Mouse (Mus musculus): Measurements from ENCODE around the gene Zfp523. TPM values are rescaled to one million over a fixed set of nuclear protein-coding genes. Genes with fewer than 3 reads are reported as not detected.

Gene Zfp523
- polyA plus RNA-seq, 1 experiment from 2014 or later: 40.3 TPM

DNA sequence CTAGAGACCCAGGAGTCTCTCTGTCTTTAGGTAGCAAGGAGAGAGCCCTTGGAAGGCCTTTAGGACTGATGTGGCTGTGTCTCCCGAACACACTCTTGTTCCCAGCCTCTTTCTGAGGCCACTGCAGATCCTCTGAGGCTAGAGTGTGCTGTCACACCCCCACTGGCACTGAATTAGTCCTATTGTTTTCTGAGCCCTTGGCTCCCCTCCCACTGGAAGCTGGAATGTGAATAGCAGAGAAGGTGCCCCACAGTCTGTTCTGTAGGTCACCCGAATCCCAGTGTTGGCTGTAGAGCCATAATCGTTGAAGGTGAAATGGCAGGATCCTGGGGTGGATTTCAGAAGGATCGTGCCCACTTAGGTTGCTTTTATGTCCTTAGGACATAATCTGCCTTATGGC, 3.4 kb downstream of the Zfp523 start:
- peaks cover 19% of the 10 kb centered on the region for H3K4me1 ChIP-seq (replicated peaks; ENCODE audit: control insufficient read depth, insufficient read depth, low read length)
- no peak overlapping the region for H3K4me2 ChIP-seq (ENCODE audit: low read length)
- no peak overlapping the region for H3K27ac ChIP-seq (ENCODE audit: low read length)
- H3K9me3 ChIP-seq (ENCODE audit: control insufficient read depth, low read length): no peaks in the 10 kb centered on the region
- H3K9ac ChIP-seq (replicated peaks; ENCODE audit: low read depth, low read length): no peak overlapping the region
- H3K36me3 ChIP-seq (ENCODE audit: control insufficient read depth, insufficient read depth): no peaks in the 10 kb centered on the region
- ATAC-seq: no peak
- no peaks in the 10 kb centered on the region for H3K27me3 ChIP-seq (replicated peaks; ENCODE audit: control insufficient read depth, insufficient read depth, low read length)
- WGBS: 44% methylated on average over 4 of the region's 4 CpGs
- no peak overlapping the region for H3K4me3 ChIP-seq (replicated peaks; ENCODE audit: low read length)

DNA sequence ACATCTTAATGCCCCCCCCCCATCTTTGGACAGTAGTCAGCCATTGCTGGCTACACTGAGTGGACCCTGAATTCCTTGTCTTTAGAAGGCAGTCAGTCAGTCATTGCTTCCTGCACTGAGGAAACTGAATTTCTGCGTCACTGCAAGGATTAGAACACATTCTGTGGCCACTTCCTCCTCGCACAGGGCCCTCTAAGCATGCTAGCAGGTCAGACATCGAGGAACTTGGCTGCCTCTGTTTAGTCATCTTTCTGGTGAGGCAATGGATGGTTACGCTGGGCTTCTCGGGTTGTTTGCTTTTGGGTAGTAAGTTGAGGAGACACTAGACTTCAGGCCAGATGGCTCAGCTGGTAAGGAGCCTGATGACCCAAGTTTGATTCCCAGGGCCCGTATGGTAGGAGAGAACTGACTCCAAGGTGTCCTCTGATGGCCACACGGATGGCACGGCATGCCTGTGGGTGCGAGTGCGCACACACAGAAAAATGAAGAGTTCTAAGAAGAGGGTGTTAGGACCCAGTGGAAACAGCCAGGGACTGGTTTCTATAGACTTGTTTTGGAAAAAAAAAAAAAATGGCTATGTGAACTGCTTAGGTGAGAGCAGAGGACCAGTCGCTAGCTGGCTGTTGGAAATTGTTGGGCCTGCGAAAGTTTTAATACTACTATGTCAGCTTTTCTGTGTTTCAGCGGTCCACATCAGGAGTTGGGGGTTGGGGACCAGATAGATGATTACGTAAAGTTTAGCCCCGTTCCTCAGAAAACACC, 4.0 kb downstream of the Zfp523 start:
- H3K36me3 ChIP-seq (ENCODE audit: control insufficient read depth, insufficient read depth): no peaks in the 10 kb centered on the region
- no peak overlapping the region for H3K4me2 ChIP-seq (ENCODE audit: low read length)
- H3K4me1 ChIP-seq (replicated peaks; ENCODE audit: control insufficient read depth, insufficient read depth, low read length): peaks cover 16% of the 10 kb centered on the region
- no peak overlapping the region for H3K9ac ChIP-seq (replicated peaks; ENCODE audit: low read depth, low read length)
- H3K27me3 ChIP-seq (replicated peaks; ENCODE audit: control insufficient read depth, insufficient read depth, low read length): no peaks in the 10 kb centered on the region
- no peak overlapping the region for H3K4me3 ChIP-seq (replicated peaks; ENCODE audit: low read length)
- no peak for ATAC-seq
- WGBS: 85% methylated on average over 15 of the region's 15 CpGs
- H3K27ac ChIP-seq (ENCODE audit: low read length): no peak overlapping the region
- H3K9me3 ChIP-seq (ENCODE audit: control insufficient read depth, low read length): no peaks in the 10 kb centered on the region

DNA sequence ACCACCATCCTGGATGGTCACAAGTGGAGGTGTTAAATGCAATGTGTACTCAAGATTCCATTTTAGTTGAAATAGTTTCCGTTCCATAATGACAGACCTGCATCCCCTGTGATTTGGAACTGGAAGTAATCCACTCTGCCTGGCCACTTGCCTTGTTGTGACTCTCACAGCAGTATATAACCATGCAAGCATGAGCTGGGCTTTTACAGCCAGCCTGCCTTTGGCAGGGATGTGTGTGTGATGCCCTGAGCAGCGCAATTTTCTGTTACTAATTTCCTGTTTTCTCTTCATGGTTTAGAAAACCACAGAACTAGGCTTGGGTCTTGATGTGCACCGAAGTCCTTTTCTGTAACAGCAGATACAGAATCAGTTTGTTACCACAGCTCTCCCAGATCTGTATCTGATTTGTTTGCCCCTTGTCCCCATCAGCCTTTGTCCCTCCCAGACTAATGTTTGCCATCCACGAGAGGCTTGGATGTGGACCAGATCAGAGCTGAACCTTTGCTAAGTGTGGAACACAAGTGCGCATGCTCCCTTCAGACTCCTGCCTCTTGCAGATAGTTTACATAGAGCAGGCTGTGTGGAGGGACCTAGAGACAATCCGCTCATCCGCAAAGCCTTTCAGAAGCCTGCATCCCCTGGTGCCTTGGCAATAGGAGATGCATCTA, 8.2 kb downstream of the Zfp523 start:
- Histone ChIP-seq H3K9ac (replicated peaks; ENCODE audit: low read depth, low read length) (no peak overlapping the region), H3K27ac (ENCODE audit: low read length) (no peak overlapping the region), H3K36me3 (ENCODE audit: control insufficient read depth, insufficient read depth) (no peaks in the 10 kb centered on the region), H3K4me2 (ENCODE audit: low read length) (no peak overlapping the region), H3K4me3 (replicated peaks; ENCODE audit: low read length) (no peak overlapping the region), H3K27me3 (replicated peaks; ENCODE audit: control insufficient read depth, insufficient read depth, low read length) (no peaks in the 10 kb centered on the region), H3K4me1 (replicated peaks; ENCODE audit: control insufficient read depth, insufficient read depth, low read length) (no peaks in the 10 kb centered on the region), H3K9me3 (ENCODE audit: control insufficient read depth, low read length) (no peaks in the 10 kb centered on the region)
- ATAC-seq: no peak
- WGBS: 79% methylated on average over 7 of the region's 7 CpGs

DNA sequence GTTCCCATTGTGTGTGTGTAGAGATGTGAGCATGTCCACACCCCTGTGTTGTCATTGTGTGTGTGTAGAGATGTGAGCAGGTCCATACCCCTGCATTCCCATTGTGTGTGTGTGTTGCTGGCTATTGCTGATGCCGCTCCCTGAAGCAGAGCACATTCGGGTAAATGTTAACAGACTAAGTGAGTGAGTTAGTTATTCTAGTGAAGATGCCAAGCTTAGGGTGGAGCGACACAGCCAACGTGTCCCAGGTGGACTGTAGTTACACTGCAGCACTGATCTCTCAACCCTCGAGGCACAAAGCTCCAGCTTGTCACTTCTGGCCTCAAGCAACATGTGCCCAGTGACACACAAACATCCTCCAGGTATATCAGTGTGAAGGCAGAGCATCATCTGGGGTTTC, 11.4 kb downstream of the Zfp523 start:
- no peak for ATAC-seq
- Histone ChIP-seq H3K9ac (replicated peaks; ENCODE audit: low read depth, low read length) (no peak overlapping the region), H3K27ac (ENCODE audit: low read length) (no peak overlapping the region), H3K27me3 (replicated peaks; ENCODE audit: control insufficient read depth, insufficient read depth, low read length) (no peaks in the 10 kb centered on the region), H3K4me3 (replicated peaks; ENCODE audit: low read length) (no peak overlapping the region), H3K4me1 (replicated peaks; ENCODE audit: control insufficient read depth, insufficient read depth, low read length) (no peaks in the 10 kb centered on the region), H3K36me3 (ENCODE audit: control insufficient read depth, insufficient read depth) (peaks cover 4% of the 10 kb centered on the region; the same call in 1 of the 2 replicates), H3K9me3 (ENCODE audit: control insufficient read depth, low read length) (no peaks in the 10 kb centered on the region), H3K4me2 (ENCODE audit: low read length) (no peak overlapping the region)
- WGBS: 90% methylated on average over 5 of the region's 5 CpGs

DNA sequence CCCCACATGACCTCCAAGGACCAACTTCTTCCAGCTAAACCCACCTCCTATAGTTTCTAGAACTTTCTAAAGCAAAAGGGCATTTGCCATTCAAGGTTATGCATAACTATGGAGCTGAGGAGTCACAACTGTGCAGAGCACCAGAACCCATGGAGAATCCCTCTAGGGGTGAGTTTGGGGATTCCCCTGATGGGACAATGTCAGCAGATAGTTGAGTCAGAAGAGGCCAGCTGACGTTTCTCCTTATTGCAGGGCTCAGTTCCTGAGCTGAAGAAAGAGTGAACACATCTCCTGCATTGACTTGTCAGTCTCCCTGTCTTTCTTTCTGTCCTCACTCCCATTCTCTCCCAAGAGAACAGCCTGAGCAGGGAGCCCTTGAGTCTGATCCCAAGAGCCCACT, 15.8 kb downstream of the Zfp523 start:
- peaks cover 12% of the 10 kb centered on the region; the same call in 1 of the 2 replicates for H3K36me3 ChIP-seq (ENCODE audit: control insufficient read depth, insufficient read depth)
- no peak overlapping the region for H3K4me3 ChIP-seq (replicated peaks; ENCODE audit: low read length)
- WGBS: 79% methylated on average over 1 of the region's 1 CpGs
- H3K4me1 ChIP-seq (replicated peaks; ENCODE audit: control insufficient read depth, insufficient read depth, low read length): no peaks in the 10 kb centered on the region
- no peaks in the 10 kb centered on the region for H3K27me3 ChIP-seq (replicated peaks; ENCODE audit: control insufficient read depth, insufficient read depth, low read length)
- no peak overlapping the region for H3K27ac ChIP-seq (ENCODE audit: low read length)
- H3K9me3 ChIP-seq (ENCODE audit: control insufficient read depth, low read length): no peaks in the 10 kb centered on the region
- H3K9ac ChIP-seq (replicated peaks; ENCODE audit: low read depth, low read length): no peak overlapping the region
- no peak overlapping the region for H3K4me2 ChIP-seq (ENCODE audit: low read length)
- ATAC-seq: no peak

DNA sequence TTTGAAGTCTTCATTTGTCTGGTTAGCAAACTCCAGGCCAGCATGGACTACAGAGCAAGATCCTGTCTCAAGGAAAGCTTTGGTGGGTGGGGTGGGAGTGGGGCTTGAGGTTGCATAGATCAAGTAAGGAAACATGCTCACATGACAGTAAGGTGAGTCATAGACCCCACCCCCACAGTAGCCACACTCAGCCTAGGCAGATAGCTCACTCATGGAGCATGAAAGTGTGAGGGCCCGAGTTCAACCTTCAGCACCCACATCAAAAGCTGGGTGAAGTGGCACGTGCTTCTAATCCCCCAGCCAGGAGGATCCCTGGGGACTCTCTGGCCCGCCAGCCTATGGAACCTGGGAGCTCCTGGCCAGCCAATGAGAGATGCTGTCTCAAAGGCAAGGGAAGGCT, 16.6 kb downstream of the Zfp523 start:
- Histone ChIP-seq H3K4me3 (replicated peaks; ENCODE audit: low read length) (no peak overlapping the region), H3K4me1 (replicated peaks; ENCODE audit: control insufficient read depth, insufficient read depth, low read length) (no peaks in the 10 kb centered on the region), H3K4me2 (ENCODE audit: low read length) (no peak overlapping the region), H3K36me3 (ENCODE audit: control insufficient read depth, insufficient read depth) (peaks cover 17% of the 10 kb centered on the region), H3K27ac (ENCODE audit: low read length) (no peak overlapping the region), H3K9me3 (ENCODE audit: control insufficient read depth, low read length) (no peaks in the 10 kb centered on the region), H3K27me3 (replicated peaks; ENCODE audit: control insufficient read depth, insufficient read depth, low read length) (no peaks in the 10 kb centered on the region), H3K9ac (replicated peaks; ENCODE audit: low read depth, low read length) (no peak overlapping the region)
- 92% methylated on average over 3 of the region's 3 CpGs for WGBS
- ATAC-seq: no peak

DNA sequence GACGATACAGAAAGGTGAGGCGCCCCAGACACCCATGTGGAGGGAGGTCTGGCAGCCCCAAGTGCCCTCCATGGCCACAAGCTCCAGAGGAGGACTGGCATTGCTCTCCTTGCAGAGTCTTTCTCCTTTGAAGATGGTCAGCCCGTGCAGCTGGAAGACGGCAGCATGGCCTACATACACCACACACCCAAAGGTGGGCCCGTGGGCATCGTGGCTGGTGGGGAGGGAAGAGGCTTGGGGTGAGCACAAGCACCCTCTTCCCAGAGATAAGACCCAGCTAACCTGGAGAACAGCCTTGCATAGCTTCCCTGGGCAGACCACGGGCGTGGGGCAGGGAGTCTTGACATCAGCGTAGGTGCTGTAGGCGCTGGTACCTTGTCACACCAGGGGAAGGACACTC, 18.1 kb downstream of the Zfp523 start:
- H3K9me3 ChIP-seq (ENCODE audit: control insufficient read depth, low read length): no peaks in the 10 kb centered on the region
- ATAC-seq: no peak
- H3K36me3 ChIP-seq (ENCODE audit: control insufficient read depth, insufficient read depth): peaks cover 17% of the 10 kb centered on the region
- no peaks in the 10 kb centered on the region for H3K27me3 ChIP-seq (replicated peaks; ENCODE audit: control insufficient read depth, insufficient read depth, low read length)
- 93% methylated on average over 10 of the region's 10 CpGs for WGBS
- no peak overlapping the region for H3K27ac ChIP-seq (ENCODE audit: low read length)
- no peaks in the 10 kb centered on the region for H3K4me1 ChIP-seq (replicated peaks; ENCODE audit: control insufficient read depth, insufficient read depth, low read length)
- no peak overlapping the region for H3K4me3 ChIP-seq (replicated peaks; ENCODE audit: low read length)
- no peak overlapping the region for H3K9ac ChIP-seq (replicated peaks; ENCODE audit: low read depth, low read length)
- no peak overlapping the region for H3K4me2 ChIP-seq (ENCODE audit: low read length)

DNA sequence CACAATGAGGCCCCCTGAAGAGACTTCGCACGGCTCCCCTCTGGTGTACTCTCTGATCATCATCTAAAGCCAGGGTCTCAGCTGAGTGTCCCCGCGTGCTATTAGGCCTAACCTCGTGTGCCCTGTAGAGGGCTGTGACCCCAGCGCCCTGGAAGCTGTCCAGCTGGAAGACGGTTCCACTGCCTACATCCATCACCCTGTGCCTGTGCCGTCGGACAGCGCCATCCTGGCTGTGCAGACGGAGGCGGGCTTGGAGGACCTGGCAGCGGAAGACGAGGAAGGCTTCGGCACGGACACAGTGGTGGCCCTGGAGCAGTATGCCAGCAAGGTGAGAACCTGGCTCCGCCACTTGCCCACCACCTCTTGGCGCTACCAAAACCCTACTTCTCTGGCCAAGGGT, 20.7 kb downstream of the Zfp523 start:
- no peak for ATAC-seq
- no peaks in the 10 kb centered on the region for H3K27me3 ChIP-seq (replicated peaks; ENCODE audit: control insufficient read depth, insufficient read depth, low read length)
- H3K27ac ChIP-seq (ENCODE audit: low read length): no peak overlapping the region
- H3K36me3 ChIP-seq (ENCODE audit: control insufficient read depth, insufficient read depth): peaks cover 20% of the 10 kb centered on the region; the same call in 1 of the 2 replicates
- H3K4me2 ChIP-seq (ENCODE audit: low read length): no peak overlapping the region
- no peaks in the 10 kb centered on the region for H3K4me1 ChIP-seq (replicated peaks; ENCODE audit: control insufficient read depth, insufficient read depth, low read length)
- no peaks in the 10 kb centered on the region for H3K9me3 ChIP-seq (ENCODE audit: control insufficient read depth, low read length)
- H3K4me3 ChIP-seq (replicated peaks; ENCODE audit: low read length): no peak overlapping the region
- WGBS: 76% methylated on average over 18 of the region's 18 CpGs
- H3K9ac ChIP-seq (replicated peaks; ENCODE audit: low read depth, low read length): no peak overlapping the region

DNA sequence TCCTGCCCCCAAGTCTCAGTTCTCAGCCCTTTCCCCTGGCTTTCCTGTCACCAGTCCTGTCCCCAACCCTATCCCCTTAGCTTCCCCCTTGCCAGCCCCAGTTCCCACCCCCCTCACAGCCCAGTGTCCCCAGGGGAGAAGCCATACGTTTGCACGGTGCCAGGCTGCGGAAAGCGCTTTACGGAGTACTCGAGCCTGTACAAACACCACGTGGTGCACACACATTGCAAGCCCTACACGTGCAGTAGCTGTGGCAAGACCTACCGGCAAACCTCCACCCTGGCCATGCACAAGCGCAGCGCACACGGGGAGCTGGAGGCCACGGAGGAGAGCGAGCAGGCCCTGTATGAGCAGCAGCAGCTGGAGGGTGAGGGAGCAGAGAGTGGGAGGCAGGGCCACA, 25.1 kb downstream of the Zfp523 start:
- WGBS: 86% methylated on average over 14 of the region's 14 CpGs
- Histone ChIP-seq H3K27ac (ENCODE audit: low read length) (no peak overlapping the region), H3K27me3 (replicated peaks; ENCODE audit: control insufficient read depth, insufficient read depth, low read length) (no peaks in the 10 kb centered on the region), H3K36me3 (ENCODE audit: control insufficient read depth, insufficient read depth) (peaks cover 17% of the 10 kb centered on the region), H3K9ac (replicated peaks; ENCODE audit: low read depth, low read length) (no peak overlapping the region), H3K4me2 (ENCODE audit: low read length) (no peak overlapping the region), H3K4me3 (replicated peaks; ENCODE audit: low read length) (no peak overlapping the region), H3K4me1 (replicated peaks; ENCODE audit: control insufficient read depth, insufficient read depth, low read length) (no peaks in the 10 kb centered on the region), H3K9me3 (ENCODE audit: control insufficient read depth, low read length) (no peaks in the 10 kb centered on the region)
- no peak for ATAC-seq
